Mouse (Mus musculus): Measurements from ENCODE around the gene Msi2. TPM values are rescaled to one million over a fixed set of nuclear protein-coding genes. Genes with fewer than 3 reads are reported as not detected.

The Msi2 gene
- total and polyA plus RNA-seq, 2 experiments from 2014 or later, result 33.0 to 170 TPM

- Histone ChIP-seq H3K36me3 (ENCODE audit: insufficient read depth, low read length) (no peaks in the 10 kb centered on the region), H3K27ac (no peak overlapping the region), H3K9ac (replicated peaks; ENCODE audit: low read length) (no peak overlapping the region), H3K4me2 (ENCODE audit: low read depth, low read length) (no peak overlapping the region), H3K4me3 (ENCODE audit: low read length) (no peak overlapping the region), H3K27me3 (ENCODE audit: insufficient read depth, low read length) (no peaks in the 10 kb centered on the region), H3K9me3 (ENCODE audit: low read length) (no peaks in the 10 kb centered on the region), H3K4me1 (ENCODE audit: insufficient read depth, low read length) (peaks cover 25% of the 10 kb centered on the region)
- WGBS, result 91% methylated on average over 3 of the region's 3 CpGs
- no peak for ATAC-seq
- no peak for DNase-seq (ENCODE audit: low spot score)
- TF ChIP-seq CTCF (IDR thresholded peaks at IDR 0.05; ENCODE audit: low read depth), result no peak
Measured at GRCm38 (mm10) chr11:88655214-88655566, 63.1 kb downstream of the Msi2 start.

- TF ChIP-seq CTCF (IDR thresholded peaks at IDR 0.05; ENCODE audit: low read depth), result no peak
- no peaks in the 10 kb centered on the region for H3K36me3 ChIP-seq (ENCODE audit: insufficient read depth, low read length)
- H3K27ac ChIP-seq, result no peak overlapping the region
- H3K27me3 ChIP-seq (ENCODE audit: insufficient read depth, low read length), result no peaks in the 10 kb centered on the region
- no peak overlapping the region for H3K4me2 ChIP-seq (ENCODE audit: low read depth, low read length)
- peaks cover 26% of the 10 kb centered on the region for H3K4me1 ChIP-seq (ENCODE audit: insufficient read depth, low read length)
- no peaks in the 10 kb centered on the region for H3K9me3 ChIP-seq (ENCODE audit: low read length)
- DNase-seq (ENCODE audit: low spot score) (no peak), ATAC-seq (no peak)
- 75% methylated on average over 18 of the region's 18 CpGs for WGBS
- H3K4me3 ChIP-seq (ENCODE audit: low read length), result no peak overlapping the region
- H3K9ac ChIP-seq (replicated peaks; ENCODE audit: low read length), result no peak overlapping the region
Measured at GRCm38 (mm10) chr11:88654391-88655213, 63.7 kb downstream of the Msi2 start.

- DNase-seq (ENCODE audit: low spot score), result peak; percentile 88
- Histone ChIP-seq H3K36me3 (ENCODE audit: insufficient read depth, low read length) (no peaks in the 10 kb centered on the region), H3K27me3 (ENCODE audit: insufficient read depth, low read length) (no peaks in the 10 kb centered on the region), H3K4me3 (ENCODE audit: low read length) (no peak overlapping the region), H3K9ac (replicated peaks; ENCODE audit: low read length) (no peak overlapping the region), H3K9me3 (ENCODE audit: low read length) (no peaks in the 10 kb centered on the region), H3K4me2 (ENCODE audit: low read depth, low read length) (no peak overlapping the region), H3K4me1 (ENCODE audit: insufficient read depth, low read length) (peaks cover 50% of the 10 kb centered on the region), H3K27ac (peak overlapping the region; percentile 27)
- no peak for TF ChIP-seq CTCF (IDR thresholded peaks at IDR 0.05; ENCODE audit: low read depth)
- peak; percentile 85 for ATAC-seq
- WGBS, result 22% methylated on average over 4 of the region's 4 CpGs
Measured at GRCm38 (mm10) chr11:88650275-88650674, 68.0 kb downstream of the Msi2 start.

- Histone ChIP-seq H3K36me3 (ENCODE audit: insufficient read depth, low read length) (no peaks in the 10 kb centered on the region), H3K4me3 (ENCODE audit: low read length) (no peak overlapping the region), H3K9me3 (ENCODE audit: low read length) (no peaks in the 10 kb centered on the region), H3K27ac (peak overlapping the region; percentile 62), H3K27me3 (ENCODE audit: insufficient read depth, low read length) (no peaks in the 10 kb centered on the region), H3K4me1 (ENCODE audit: insufficient read depth, low read length) (peaks cover 59% of the 10 kb centered on the region), H3K4me2 (ENCODE audit: low read depth, low read length) (no peak overlapping the region), H3K9ac (replicated peaks; ENCODE audit: low read length) (no peak overlapping the region)
- ATAC-seq (no peak), DNase-seq (ENCODE audit: low spot score) (no peak)
- WGBS, result 48% methylated on average over 2 of the region's 2 CpGs
- TF ChIP-seq CTCF (IDR thresholded peaks at IDR 0.05; ENCODE audit: low read depth), result no peak
Measured at GRCm38 (mm10) chr11:88649009-88649408, 69.3 kb downstream of the Msi2 start.

GRCm38 (mm10) chr11:88648407-88648806, 69.9 kb downstream of the Msi2 start:
- DNase-seq (ENCODE audit: low spot score) (peak; percentile 43), ATAC-seq (no peak)
- Histone ChIP-seq H3K4me3 (ENCODE audit: low read length) (no peak overlapping the region), H3K9me3 (ENCODE audit: low read length) (no peaks in the 10 kb centered on the region), H3K36me3 (ENCODE audit: insufficient read depth, low read length) (no peaks in the 10 kb centered on the region), H3K4me2 (ENCODE audit: low read depth, low read length) (no peak overlapping the region), H3K27ac (peak overlapping the region; percentile 62; the same call in 1 of the 2 replicates), H3K4me1 (ENCODE audit: insufficient read depth, low read length) (peaks cover 59% of the 10 kb centered on the region), H3K9ac (replicated peaks; ENCODE audit: low read length) (no peak overlapping the region), H3K27me3 (ENCODE audit: insufficient read depth, low read length) (no peaks in the 10 kb centered on the region)
- no peak for TF ChIP-seq CTCF (IDR thresholded peaks at IDR 0.05; ENCODE audit: low read depth)
- 20% methylated on average over 5 of the region's 5 CpGs for WGBS

- Histone ChIP-seq H3K4me2 (ENCODE audit: low read depth, low read length) (no peak overlapping the region), H3K27ac (peak overlapping the region; percentile 68), H3K27me3 (ENCODE audit: insufficient read depth, low read length) (no peaks in the 10 kb centered on the region), H3K4me3 (ENCODE audit: low read length) (no peak overlapping the region), H3K36me3 (ENCODE audit: insufficient read depth, low read length) (no peaks in the 10 kb centered on the region), H3K9ac (replicated peaks; ENCODE audit: low read length) (no peak overlapping the region), H3K4me1 (ENCODE audit: insufficient read depth, low read length) (peaks cover 45% of the 10 kb centered on the region), H3K9me3 (ENCODE audit: low read length) (no peaks in the 10 kb centered on the region)
- ATAC-seq (peak; percentile 76), DNase-seq (ENCODE audit: low spot score) (no peak)
- WGBS, result 53% methylated on average over 6 of the region's 6 CpGs
- no peak for TF ChIP-seq CTCF (IDR thresholded peaks at IDR 0.05; ENCODE audit: low read depth)
Measured at GRCm38 (mm10) chr11:88646493-88646892, 71.8 kb downstream of the Msi2 start.

GRCm38 (mm10) chr11:88645821-88646220, 72.5 kb downstream of the Msi2 start:
- no peaks in the 10 kb centered on the region for H3K36me3 ChIP-seq (ENCODE audit: insufficient read depth, low read length)
- peak; percentile 3; the same call in 1 of the 2 replicates for TF ChIP-seq CTCF (IDR thresholded peaks at IDR 0.05; ENCODE audit: low read depth)
- ATAC-seq (no peak), DNase-seq (ENCODE audit: low spot score) (no peak)
- H3K9ac ChIP-seq (replicated peaks; ENCODE audit: low read length), result no peak overlapping the region
- 68% methylated on average over 7 of the region's 7 CpGs for WGBS
- H3K4me3 ChIP-seq (ENCODE audit: low read length), result no peak overlapping the region
- H3K27ac ChIP-seq, result peak overlapping the region; percentile 68
- H3K9me3 ChIP-seq (ENCODE audit: low read length), result no peaks in the 10 kb centered on the region
- H3K27me3 ChIP-seq (ENCODE audit: insufficient read depth, low read length), result no peaks in the 10 kb centered on the region
- H3K4me1 ChIP-seq (ENCODE audit: insufficient read depth, low read length), result peaks cover 42% of the 10 kb centered on the region
- H3K4me2 ChIP-seq (ENCODE audit: low read depth, low read length), result no peak overlapping the region
